Mouse (Mus musculus) heart, embryonic 14.5 days (tissue): Measurements from ENCODE around the gene Svep1. TPM values are rescaled to one million over a fixed set of nuclear protein-coding genes. Genes with fewer than 3 reads are reported as not detected.

Experiments used
- ATAC-seq: fragments of 200-750 bp; cut with Nextera tagmentation; 2 replicates; pipeline ENCODE4 v1.8.0; 2017; ENCODE audit warnings: low read depth, moderate TSS enrichment; ENCODE audit not compliant: insufficient number of reproducible peaks, insufficient read depth, low FRiP score
- H3K27ac ChIP-seq, 2 experiments: fragments of 200-500 bp in 1 of 2; fragments of 300-500 bp in 1 of 2; sonication (generic) in 1 of 2; replicated peaks in 1 of 2; 2 replicates each; pipeline ENCODE4 v1.5.1; 2012 to 2014; ENCODE audit warnings: low read depth in 2 of 2, low read length in 2 of 2, control low read depth in 1 of 2, mild to moderate bottlenecking in 1 of 2, mixed read lengths in 1 of 2; ENCODE audit not compliant: control insufficient read depth in 1 of 2, insufficient read depth in 1 of 2
- H3K27me3 ChIP-seq: fragments of 300-500 bp; sonication (generic); 2 replicates; pipeline ENCODE4 v1.6.1; 2014; ENCODE audit warnings: mild to moderate bottlenecking, low read length, control low read depth; ENCODE audit not compliant: control insufficient read depth, insufficient read depth
- H3K36me3 ChIP-seq: fragments of 300-500 bp; sonication (generic); 2 replicates; pipeline ENCODE4 v1.6.1; 2014; ENCODE audit warnings: mild to moderate bottlenecking, control low read depth, low read length, mixed read lengths; ENCODE audit not compliant: control insufficient read depth, insufficient read depth
- H3K4me1 ChIP-seq, 2 experiments: fragments of 200-500 bp in 1 of 2; fragments of 300-500 bp in 1 of 2; sonication (generic) in 1 of 2; 2 replicates each; pipeline ENCODE4 v1.6.1; 2012 to 2014; ENCODE audit warnings: low read length in 2 of 2, control low read depth in 1 of 2, mixed read lengths in 1 of 2; ENCODE audit not compliant: control insufficient read depth in 2 of 2, insufficient read depth in 2 of 2
- H3K4me2 ChIP-seq: fragments of 300-500 bp; sonication (generic); 2 replicates; pipeline ENCODE4 v1.6.1; 2014; ENCODE audit warnings: mild to moderate bottlenecking, low read length
- H3K4me3 ChIP-seq, 2 experiments: fragments of 200-500 bp in 1 of 2; fragments of 300-500 bp in 1 of 2; sonication (generic) in 1 of 2; 2 replicates each; pipeline ENCODE4 v1.5.1; 2012 to 2014; ENCODE audit warnings: low read length in 2 of 2, mild to moderate bottlenecking in 2 of 2, control low read depth in 1 of 2, low read depth in 1 of 2, moderate library complexity in 1 of 2; ENCODE audit not compliant: control insufficient read depth in 1 of 2, insufficient read depth in 1 of 2
- H3K9ac ChIP-seq: fragments of 300-500 bp; sonication (generic); 2 replicates; pipeline ENCODE4 v1.6.1; 2014; ENCODE audit warnings: mild to moderate bottlenecking, low read length
- H3K9me3 ChIP-seq: fragments of 300-500 bp; sonication (generic); 2 replicates; pipeline ENCODE4 v1.6.1; 2016; ENCODE audit warnings: low read length, control low read depth; ENCODE audit not compliant: control insufficient read depth
- WGBS: fragments of 180-500 bp; shearing (Covaris S2); extraction: QIAGEN DNeasy Blood & Tissue Kit; methylation state at CpG from one replicate; pipeline ENCODE4 v1.1.7; 2014; 5-methylcytosine and 5-hydroxymethylcytosine counted together
- polyA plus RNA-seq: library from polyadenylated mRNA; unstranded; fragments of >200 nt; fragmentation: Nextera tagmentation; extraction: Ambion mirVana; gene quantifications from 2 replicates; pipeline ENCODE4 v1.2.1, GENCODE M21; 2014

Svep1 gene
- polyA plus RNA-seq, 1 experiment from 2014 or later = 2.8 TPM

DNA sequence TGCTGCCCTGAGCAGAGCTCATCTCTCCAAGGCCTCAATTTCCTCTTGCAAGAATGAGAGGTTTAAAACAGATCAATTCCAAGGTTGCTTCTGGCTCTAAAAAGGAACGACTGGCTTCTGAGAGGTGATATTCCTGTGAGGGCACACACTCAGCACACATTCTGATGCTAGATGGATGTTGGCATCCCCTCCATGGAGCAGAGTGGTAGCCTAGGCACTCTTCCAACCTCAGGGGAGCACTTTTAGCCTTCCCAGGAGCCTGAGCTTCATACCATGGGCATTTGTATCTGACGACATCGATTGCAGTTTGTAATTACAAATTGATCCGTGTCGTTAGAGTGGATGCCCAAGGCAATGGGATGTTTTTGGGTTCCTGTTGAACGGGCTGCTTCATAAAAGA lies 33.3 kb downstream of the Svep1 start:
- no peak for ATAC-seq
- H3K27me3 ChIP-seq = no peaks in the 10 kb centered on the region
- no peaks in the 10 kb centered on the region for H3K9me3 ChIP-seq
- H3K36me3 ChIP-seq = no peaks in the 10 kb centered on the region
- no peak overlapping the region for H3K4me2 ChIP-seq
- no peak overlapping the region for H3K9ac ChIP-seq
- 79% methylated on average over 6 of the region's 6 CpGs for WGBS
- peaks cover 0 to 9% of the 10 kb centered on the region in 2 experiments; a peak in 3 of 4 replicates for H3K4me1 ChIP-seq
- H3K27ac ChIP-seq = no peak overlapping the region
- no peak overlapping the region for H3K4me3 ChIP-seq

DNA sequence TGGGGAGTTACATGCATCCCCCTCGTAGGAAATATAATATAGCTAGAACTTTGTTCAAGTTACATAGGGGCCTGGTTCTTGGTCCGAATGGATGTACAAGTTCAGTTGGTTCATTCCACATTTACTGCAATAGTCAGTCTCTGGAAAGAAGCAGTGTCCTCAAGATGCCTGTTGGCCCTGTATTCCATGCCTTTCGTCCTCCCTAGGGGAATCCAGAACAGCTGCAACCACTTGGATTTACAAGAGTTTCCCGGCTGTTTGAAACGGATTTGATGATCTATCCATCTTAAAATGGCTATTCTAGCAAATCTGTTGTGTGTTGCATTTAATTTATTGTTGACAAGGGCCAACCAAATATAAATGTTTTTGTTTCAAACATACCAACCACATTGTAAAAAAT lies 36.2 kb downstream of the Svep1 start:
- ATAC-seq = no peak

DNA sequence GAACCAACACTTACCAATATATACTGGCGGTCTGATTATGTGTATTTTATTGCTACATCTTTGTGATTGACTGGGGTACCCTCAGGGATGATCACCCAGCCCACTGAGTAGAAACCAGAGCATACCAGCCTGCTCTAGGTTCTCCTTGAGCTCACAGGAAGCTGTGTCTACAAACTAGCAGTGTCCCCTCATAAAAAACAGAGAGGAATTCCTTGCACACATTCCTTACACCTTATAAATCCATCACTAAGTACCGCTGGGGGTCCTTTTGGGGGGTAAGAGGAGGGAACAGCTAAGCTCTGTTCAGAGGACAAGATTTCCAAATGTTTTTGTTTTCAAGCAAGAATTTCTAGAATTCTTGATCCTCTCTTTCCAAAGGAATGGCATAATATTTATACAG lies 36.7 kb downstream of the Svep1 start:
- H3K4me3 ChIP-seq = no peak overlapping the region
- 69% methylated on average over 2 of the region's 2 CpGs for WGBS
- no peak overlapping the region for H3K9ac ChIP-seq
- no peak for ATAC-seq
- H3K27me3 ChIP-seq = no peaks in the 10 kb centered on the region
- no peaks in the 10 kb centered on the region for H3K9me3 ChIP-seq
- no peak overlapping the region for H3K4me2 ChIP-seq
- no peaks in the 10 kb centered on the region for H3K36me3 ChIP-seq
- no peak overlapping the region for H3K27ac ChIP-seq
- H3K4me1 ChIP-seq = no peaks in the 10 kb centered on the region; a peak in 1 of 4 replicates

More for the DNA sequence above, 36.2 kb downstream of the Svep1 start:
- H3K4me2 ChIP-seq = no peak overlapping the region
- H3K4me3 ChIP-seq = no peak overlapping the region
- no peak overlapping the region for H3K9ac ChIP-seq
- WGBS = 83% methylated on average over 5 of the region's 5 CpGs
- no peaks in the 10 kb centered on the region; a peak in 1 of 4 replicates for H3K4me1 ChIP-seq
- no peaks in the 10 kb centered on the region for H3K9me3 ChIP-seq
- no peak overlapping the region for H3K27ac ChIP-seq
- no peaks in the 10 kb centered on the region for H3K36me3 ChIP-seq
- no peaks in the 10 kb centered on the region for H3K27me3 ChIP-seq

DNA sequence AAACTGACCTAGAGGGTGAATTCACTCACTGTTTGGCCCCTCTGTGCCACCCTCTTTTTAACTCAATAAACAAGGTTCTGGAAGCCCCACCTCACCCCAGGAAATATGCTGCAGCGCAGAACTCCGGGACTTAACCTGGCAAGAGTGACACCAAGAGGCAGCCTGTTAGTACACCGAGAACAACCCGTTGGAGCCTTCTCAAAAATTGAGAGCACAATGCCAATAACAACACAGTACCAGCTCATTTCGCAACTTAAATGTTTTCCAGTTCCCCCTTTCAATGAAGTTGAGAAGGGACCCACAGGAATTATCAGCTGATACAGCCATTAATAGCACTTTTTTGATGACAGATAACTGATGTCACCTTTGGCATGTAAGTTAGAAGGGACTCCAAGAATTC lies 38.3 kb downstream of the Svep1 start:
- no peak overlapping the region for H3K9ac ChIP-seq
- H3K4me1 ChIP-seq = no peaks in the 10 kb centered on the region
- no peak overlapping the region for H3K4me2 ChIP-seq
- WGBS = 71% methylated on average over 5 of the region's 5 CpGs
- no peaks in the 10 kb centered on the region for H3K27me3 ChIP-seq
- H3K4me3 ChIP-seq = no peak overlapping the region
- no peak for ATAC-seq
- no peaks in the 10 kb centered on the region for H3K9me3 ChIP-seq
- H3K36me3 ChIP-seq = no peaks in the 10 kb centered on the region
- no peak overlapping the region for H3K27ac ChIP-seq

DNA sequence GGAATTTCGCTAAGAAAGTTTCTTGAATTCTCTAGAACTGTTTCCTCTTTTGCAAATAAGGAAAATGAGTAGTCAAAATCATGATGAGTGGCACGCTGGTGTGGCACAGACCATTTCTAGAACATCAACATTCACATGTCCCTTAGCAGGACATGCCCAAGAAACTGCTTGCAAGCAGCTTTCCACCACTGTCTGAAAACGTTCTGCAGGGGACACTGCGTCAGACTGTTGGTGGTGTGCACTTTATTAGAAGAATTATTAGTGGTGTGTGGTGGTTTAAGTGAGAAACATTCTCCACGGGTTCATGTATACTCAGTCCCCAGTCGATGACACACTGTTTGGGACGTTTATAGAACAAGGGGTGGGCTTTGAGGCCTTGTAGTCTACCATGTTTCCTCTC lies 40.9 kb downstream of the Svep1 start:
- H3K4me2 ChIP-seq = no peak overlapping the region
- no peaks in the 10 kb centered on the region for H3K27me3 ChIP-seq
- no peaks in the 10 kb centered on the region for H3K36me3 ChIP-seq
- H3K4me3 ChIP-seq = no peak overlapping the region
- H3K4me1 ChIP-seq = 0 out of 4 replicates have a peak, but pooled peaks cover 0 to 3% of the 10 kb centered on the region in 2 experiments
- 78% methylated on average over 7 of the region's 7 CpGs for WGBS
- H3K27ac ChIP-seq = no peak overlapping the region
- no peak overlapping the region for H3K9ac ChIP-seq
- H3K9me3 ChIP-seq = no peaks in the 10 kb centered on the region
- no peak for ATAC-seq

DNA sequence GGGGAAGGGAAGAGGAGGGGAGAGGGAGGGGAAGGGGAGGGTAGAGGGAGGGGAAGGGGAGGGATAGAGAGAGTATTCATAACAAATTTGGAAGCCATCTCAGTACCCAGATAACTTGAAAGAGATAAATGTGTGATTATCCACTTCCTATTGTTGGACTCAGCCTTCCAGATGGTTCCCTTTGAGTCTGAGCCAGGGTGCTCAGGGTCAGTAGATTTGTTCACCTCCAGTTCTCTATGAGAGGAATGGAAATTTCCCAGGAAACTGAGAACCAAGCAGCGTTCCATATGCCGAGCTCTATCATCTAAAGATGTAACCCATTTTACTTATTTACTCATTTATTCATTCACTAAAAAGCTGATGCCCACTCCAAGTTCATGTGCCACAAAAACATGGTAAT lies 44.8 kb downstream of the Svep1 start:
- no peak overlapping the region for H3K27ac ChIP-seq
- WGBS = 71% methylated on average over 2 of the region's 2 CpGs
- H3K9me3 ChIP-seq = no peaks in the 10 kb centered on the region
- ATAC-seq = no peak
- H3K4me1 ChIP-seq = 0 out of 4 replicates have a peak, but pooled peaks cover 0 to 3% of the 10 kb centered on the region in 2 experiments
- no peaks in the 10 kb centered on the region for H3K36me3 ChIP-seq
- H3K27me3 ChIP-seq = no peaks in the 10 kb centered on the region
- H3K4me2 ChIP-seq = no peak overlapping the region
- H3K9ac ChIP-seq = no peak overlapping the region
- H3K4me3 ChIP-seq = no peak overlapping the region

DNA sequence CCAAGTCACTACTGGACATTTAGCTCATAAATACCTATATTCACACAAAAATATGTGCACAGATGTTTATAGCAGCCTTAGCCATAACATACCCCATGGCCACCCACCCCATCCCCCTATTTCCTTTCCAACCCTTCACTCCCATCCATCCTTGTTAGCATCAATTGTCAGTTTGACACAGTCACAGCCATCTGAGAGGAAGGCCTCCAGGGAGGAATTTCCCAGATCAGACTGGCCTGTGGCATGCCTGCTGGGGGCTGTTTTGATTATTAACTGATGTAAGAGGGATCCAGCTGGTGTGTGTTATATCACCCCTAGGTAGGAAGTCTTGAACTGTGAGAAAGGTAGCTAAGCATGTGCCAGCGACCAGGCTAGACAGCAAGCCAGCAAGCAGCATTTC lies 47.1 kb downstream of the Svep1 start:
- no peaks in the 10 kb centered on the region for H3K36me3 ChIP-seq
- H3K27me3 ChIP-seq = no peaks in the 10 kb centered on the region
- H3K9me3 ChIP-seq = no peaks in the 10 kb centered on the region
- no peak overlapping the region for H3K4me3 ChIP-seq
- H3K9ac ChIP-seq = no peak overlapping the region
- 0 out of 4 replicates have a peak, but pooled peaks cover 0 to 3% of the 10 kb centered on the region in 2 experiments for H3K4me1 ChIP-seq
- no peak overlapping the region for H3K4me2 ChIP-seq
- no peak for ATAC-seq
- 41% methylated on average over 1 of the region's 1 CpGs for WGBS
- no peak overlapping the region for H3K27ac ChIP-seq

DNA sequence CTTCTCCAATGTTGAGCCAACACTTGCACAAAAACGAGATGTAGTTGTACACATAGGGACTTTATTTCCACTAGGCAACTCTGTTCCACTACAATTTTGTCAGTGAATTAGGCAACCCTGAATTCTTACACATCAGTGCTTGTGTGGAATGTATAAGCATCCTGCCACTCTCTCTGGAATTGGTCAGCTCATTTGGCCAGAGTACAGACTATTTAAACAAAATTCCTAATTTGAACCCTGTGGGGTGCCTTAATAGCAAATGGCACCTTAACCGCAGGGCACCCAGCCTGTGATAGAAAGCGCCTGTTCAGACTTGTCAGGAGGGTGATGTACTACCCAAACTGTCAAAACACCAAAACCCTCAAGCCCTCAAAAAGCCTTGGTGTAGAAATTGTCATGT lies 56.4 kb downstream of the Svep1 start:
- no peak overlapping the region for H3K4me2 ChIP-seq
- ATAC-seq = no peak
- no peak overlapping the region for H3K4me3 ChIP-seq
- H3K9ac ChIP-seq = no peak overlapping the region
- peaks cover 3% of the 10 kb centered on the region; the same call in 1 of the 2 replicates for H3K9me3 ChIP-seq
- no peaks in the 10 kb centered on the region for H3K27me3 ChIP-seq
- no peaks in the 10 kb centered on the region for H3K4me1 ChIP-seq
- H3K27ac ChIP-seq = no peak overlapping the region
- no peaks in the 10 kb centered on the region for H3K36me3 ChIP-seq
- WGBS = 71% methylated on average over 3 of the region's 3 CpGs
